Mouse (Mus musculus): ENCODE measurements at regions not wholly inside any gene's neighbourhood (a gene's known extent, or its start where the extent isn't known, plus 50 kb on each side); places are given as distances from the start of the nearest gene placed in this dataset.

GRCm38 (mm10) chr5:50343681-50344080 lies 284.9 kb upstream of the Adgra3 start:
- in situ Hi-C loops (cut with MboI, MseI): no loop called here

GRCm38 (mm10) chr5:50309491-50309890 lies 250.7 kb upstream of the Adgra3 start:
- in situ Hi-C loops (cut with MboI, MseI): no loop called here

GRCm38 (mm10) chr5:50303859-50304480 lies 245.2 kb upstream of the Adgra3 start:
- in situ Hi-C loops (cut with MboI, MseI): no loop called here

GRCm38 (mm10) chr5:50293794-50294193 lies 235.0 kb upstream of the Adgra3 start:
- in situ Hi-C loops (cut with MboI, MseI): no loop called here

GRCm38 (mm10) chr5:50290879-50291410 lies 232.1 kb upstream of the Adgra3 start:
- in situ Hi-C loops (cut with MboI, MseI): no loop called here

GRCm38 (mm10) chr5:50260417-50260816 lies 201.6 kb upstream of the Adgra3 start:
- in situ Hi-C loops (cut with MboI, MseI): no loop called here

GRCm38 (mm10) chr5:50258017-50258416 lies 199.2 kb upstream of the Adgra3 start:
- in situ Hi-C loops (cut with MboI, MseI): no loop called here

- in situ Hi-C loops (cut with MboI, MseI): loop anchor here (10.0 kb wide), 1 partner anchor 969 kb away; no protein-coding TSS in a partner anchor
Measured at GRCm38 (mm10) chr5:50234111-50234510, 175.3 kb upstream of the Adgra3 start.

- in situ Hi-C loops (cut with MboI, MseI): no loop called here
Measured at GRCm38 (mm10) chr5:50216956-50217355, 158.2 kb upstream of the Adgra3 start.

- in situ Hi-C loops (cut with MboI, MseI): no loop called here
Measured at GRCm38 (mm10) chr5:50215960-50216359, 157.2 kb upstream of the Adgra3 start.

GRCm38 (mm10) chr5:50202307-50203010 lies 143.7 kb upstream of the Adgra3 start:
- in situ Hi-C loops (cut with MboI, MseI): no loop called here

GRCm38 (mm10) chr5:50196423-50196822 lies 137.6 kb upstream of the Adgra3 start:
- in situ Hi-C loops (cut with MboI, MseI): no loop called here

- in situ Hi-C loops (cut with MboI, MseI): no loop called here
Measured at GRCm38 (mm10) chr5:50195993-50196392, 137.2 kb upstream of the Adgra3 start.

GRCm38 (mm10) chr5:50189394-50189793 lies 130.6 kb upstream of the Adgra3 start:
- in situ Hi-C loops (cut with MboI, MseI): no loop called here

GRCm38 (mm10) chr5:50182721-50183120 lies 123.9 kb upstream of the Adgra3 start:
- in situ Hi-C loops (cut with MboI, MseI): no loop called here

GRCm38 (mm10) chr5:50156557-50156956 lies 97.8 kb upstream of the Adgra3 start:
- in situ Hi-C loops (cut with MboI, MseI): loop anchor here (10.0 kb wide), 1 partner anchor 1218 kb away; no protein-coding TSS in a partner anchor

GRCm38 (mm10) chr5:50155170-50155860 lies 96.5 kb upstream of the Adgra3 start:
- in situ Hi-C loops (cut with MboI, MseI): loop anchor here (10.0 kb wide), 1 partner anchor 1219 kb away; no protein-coding TSS in a partner anchor

GRCm38 (mm10) chr5:50146926-50147325 lies 88.1 kb upstream of the Adgra3 start:
- in situ Hi-C loops (cut with MboI, MseI): no loop called here

GRCm38 (mm10) chr5:50145458-50146083 lies 86.8 kb upstream of the Adgra3 start:
- in situ Hi-C loops (cut with MboI, MseI): no loop called here

GRCm38 (mm10) chr5:50130202-50130601 lies 71.4 kb upstream of the Adgra3 start:
- in situ Hi-C loops (cut with MboI, MseI): no loop called here

- in situ Hi-C loops (cut with MboI, MseI): no loop called here
Measured at GRCm38 (mm10) chr5:50128972-50129371, 70.2 kb upstream of the Adgra3 start.

GRCm38 (mm10) chr5:50126594-50126993 lies 67.8 kb upstream of the Adgra3 start:
- in situ Hi-C loops (cut with MboI, MseI): no loop called here
